Mouse (Mus musculus) limb, embryonic 14.5 days (tissue): ENCODE results near the gene Meis1. TPM values are rescaled to one million over a fixed set of nuclear protein-coding genes. Genes with fewer than 3 reads are reported as not detected.

Source experiments
- ATAC-seq: fragments of 200-750 bp; cut with Nextera tagmentation; 2 replicates; pipeline ENCODE4 v1.8.0; 2017; ENCODE audit warnings: low read depth, moderate number of reproducible peaks, moderate TSS enrichment; ENCODE audit not compliant: low FRiP score
- DNase-seq: peaks from one replicate; pipeline ENCODE4 v3.0.0-alpha.2; 2015; ENCODE audit warnings: low spot score
- H3K27ac ChIP-seq: fragments of 300-500 bp; sonication (generic); replicated peaks from 2 replicates; pipeline ENCODE4 v1.5.1; 2014; ENCODE audit warnings: low read depth, mild to moderate bottlenecking, low read length, moderate library complexity, mixed read lengths
- H3K27me3 ChIP-seq: fragments of 300-500 bp; sonication (generic); 2 replicates; pipeline ENCODE4 v1.6.1; 2014; ENCODE audit warnings: low read length, mixed read lengths; ENCODE audit not compliant: control insufficient read depth, insufficient read depth
- H3K36me3 ChIP-seq: fragments of 300-500 bp; sonication (generic); 2 replicates; pipeline ENCODE4 v1.6.1; 2014; ENCODE audit warnings: mild to moderate bottlenecking, low read length, moderate library complexity, mixed read lengths; ENCODE audit not compliant: control insufficient read depth, insufficient read depth
- H3K4me1 ChIP-seq: fragments of 300-500 bp; sonication (generic); 2 replicates; pipeline ENCODE4 v1.6.1; 2014; ENCODE audit warnings: antibody characterized with exemption, low read length, mixed read lengths; ENCODE audit not compliant: control insufficient read depth, insufficient read depth
- H3K4me2 ChIP-seq: fragments of 300-500 bp; sonication (generic); replicated peaks from 2 replicates; pipeline ENCODE4 v1.6.1; 2014; ENCODE audit warnings: low read depth, mild to moderate bottlenecking, low read length, moderate library complexity; ENCODE audit not compliant: severe bottlenecking
- H3K4me3 ChIP-seq: fragments of 300-500 bp; sonication (generic); replicated peaks from 2 replicates; pipeline ENCODE4 v1.5.1; 2014; ENCODE audit warnings: low read length
- H3K9ac ChIP-seq: fragments of 300-500 bp; sonication (generic); 2 replicates; pipeline ENCODE4 v1.6.1; 2014; ENCODE audit warnings: mild to moderate bottlenecking, low read depth, low read length, moderate library complexity; ENCODE audit not compliant: severe bottlenecking
- H3K9me3 ChIP-seq: fragments of 300-500 bp; sonication (generic); 2 replicates; pipeline ENCODE4 v1.6.1; 2016; ENCODE audit warnings: low read length; ENCODE audit not compliant: control insufficient read depth
- POLR2A ChIP-seq: fragments of 200-500 bp; IDR thresholded peaks from 2 replicates; pipeline ENCODE4 v1.8.0; 2012; ENCODE audit warnings: inconsistent platforms, mild to moderate bottlenecking, moderate library complexity, borderline replicate concordance; ENCODE audit not compliant: insufficient read depth, insufficient read length; ENCODE audit errors: extremely low read depth
- WGBS: fragments of 180-500 bp; shearing (Covaris S2); extraction: QIAGEN DNeasy Blood & Tissue Kit; methylation state at CpG from one replicate; pipeline ENCODE4 v1.1.7; 2014; 5-methylcytosine and 5-hydroxymethylcytosine counted together
- polyA plus RNA-seq, 2 experiments: library from polyadenylated mRNA; depleted of rRNA in 1 of 2; stranded (reverse) in 1 of 2; unstranded in 1 of 2; fragments of >200 nt; fragmentation: Nextera tagmentation in 1 of 2; extraction: Ambion mirVana in 1 of 2; gene quantifications; 2 replicates each; pipeline versions ENCODE4 v1.2.1 to v1.2.3; 2012 to 2014

Gene Meis1
- polyA plus RNA-seq, 2 experiments, result 15.9 to 16.2 TPM

DNA sequence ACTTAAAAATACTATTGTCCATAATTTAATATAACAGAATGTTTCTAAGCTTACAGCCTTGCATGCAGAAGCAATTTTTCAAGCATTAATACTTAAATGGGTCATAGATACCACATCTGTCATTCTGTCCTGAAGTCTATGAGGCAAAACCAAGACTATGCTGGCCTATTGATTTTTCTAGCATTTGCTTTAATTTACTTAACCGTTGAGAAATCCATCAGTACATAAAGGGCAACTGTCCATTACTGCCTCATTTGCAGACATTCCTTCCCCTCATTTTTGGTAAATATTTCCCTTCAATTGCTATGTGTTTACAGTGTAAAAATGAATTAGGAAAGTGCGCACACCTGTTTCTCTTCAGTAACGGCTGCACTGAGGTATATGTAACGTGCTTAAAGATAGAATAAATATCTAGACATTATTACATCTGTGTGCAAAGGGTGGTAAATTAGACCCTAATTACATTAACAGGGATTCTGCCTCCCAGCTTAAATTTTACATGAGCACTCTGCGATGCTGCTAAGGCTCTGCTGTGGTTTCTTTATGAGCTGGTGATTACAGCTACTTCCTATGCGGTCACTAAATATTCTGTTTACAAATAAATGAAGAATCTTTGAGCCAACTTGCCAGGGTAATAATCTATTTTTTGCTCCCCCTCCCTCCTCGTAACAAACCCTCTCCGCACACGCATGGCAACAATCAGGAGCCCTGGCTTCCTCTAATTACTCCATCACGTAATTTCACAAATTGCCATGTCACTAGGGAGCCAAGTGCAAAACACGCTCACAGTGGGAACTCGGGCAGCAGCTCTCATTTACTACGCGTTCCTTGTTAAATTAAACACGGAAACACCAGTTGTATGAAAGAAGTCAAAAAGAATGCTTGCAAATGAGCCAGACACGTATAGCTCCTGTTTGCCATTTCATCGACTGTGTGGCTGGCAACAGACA, 88.7 kb downstream of the Meis1 start:
- no peak overlapping the region for H3K4me2 ChIP-seq
- H3K9ac ChIP-seq, result no peak overlapping the region
- H3K27me3 ChIP-seq, result peaks cover 23% of the 10 kb centered on the region
- no peak overlapping the region for H3K4me3 ChIP-seq
- 28% methylated on average over 17 of the region's 17 CpGs for WGBS
- H3K36me3 ChIP-seq, result no peaks in the 10 kb centered on the region
- H3K9me3 ChIP-seq, result no peaks in the 10 kb centered on the region
- H3K27ac ChIP-seq, result no peak overlapping the region
- ATAC-seq (no peak), DNase-seq (no peak)
- H3K4me1 ChIP-seq, result peaks cover 6% of the 10 kb centered on the region; the same call in 1 of the 2 replicates
- no peak for TF ChIP-seq POLR2A

DNA sequence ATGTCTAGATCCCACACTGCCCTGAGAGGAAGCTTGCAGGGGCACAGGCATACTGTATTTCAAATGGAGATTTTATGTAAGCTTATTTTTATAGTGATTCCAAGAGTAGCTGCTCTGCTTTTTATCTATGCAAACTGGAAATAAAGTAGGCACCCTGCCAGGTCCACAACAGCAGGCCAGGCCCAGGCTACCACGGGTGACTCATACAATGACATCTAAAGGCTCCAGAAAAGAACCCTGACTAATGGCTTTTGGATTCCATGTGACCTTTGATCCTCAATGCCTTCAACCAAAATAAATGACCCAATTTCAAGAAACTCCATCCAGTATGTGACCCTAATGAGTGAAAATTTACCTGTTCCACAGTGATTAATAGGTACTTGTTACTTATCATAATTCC, 91.4 kb downstream of the Meis1 start:
- Histone ChIP-seq H3K27ac (no peak overlapping the region), H3K27me3 (peaks cover 12% of the 10 kb centered on the region), H3K4me3 (no peak overlapping the region), H3K9ac (no peak overlapping the region), H3K9me3 (no peaks in the 10 kb centered on the region), H3K4me2 (no peak overlapping the region), H3K4me1 (peaks cover 6% of the 10 kb centered on the region; the same call in 1 of the 2 replicates), H3K36me3 (no peaks in the 10 kb centered on the region)
- TF ChIP-seq POLR2A, result no peak
- no peak for DNase-seq
- WGBS, result 5% methylated on average over 1 of the region's 1 CpGs
- no peak for ATAC-seq

DNA sequence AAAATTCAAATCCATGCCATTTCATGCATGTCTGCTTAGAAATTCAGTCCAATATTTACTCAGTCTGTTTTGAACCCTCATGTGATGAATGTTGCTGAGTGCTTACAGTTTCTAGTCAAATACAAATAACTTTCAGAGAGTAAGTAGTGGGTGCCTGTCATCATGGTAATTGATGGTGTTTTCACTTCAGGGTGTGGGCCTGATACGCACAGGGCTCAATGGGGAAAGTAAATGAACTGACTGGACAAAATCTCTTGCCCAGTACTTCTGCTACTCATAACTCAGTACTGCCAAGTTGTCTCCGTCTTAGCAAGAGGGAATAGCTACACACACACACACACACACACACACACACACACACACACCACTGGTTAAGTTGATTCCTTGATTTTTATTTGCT, 92.0 kb downstream of the Meis1 start:
- H3K9ac ChIP-seq, result no peak overlapping the region
- no peak for TF ChIP-seq POLR2A
- ATAC-seq (no peak), DNase-seq (no peak)
- peaks cover 6% of the 10 kb centered on the region; the same call in 1 of the 2 replicates for H3K4me1 ChIP-seq
- H3K4me2 ChIP-seq, result no peak overlapping the region
- H3K27ac ChIP-seq, result no peak overlapping the region
- peaks cover 10% of the 10 kb centered on the region for H3K27me3 ChIP-seq
- 72% methylated on average over 2 of the region's 2 CpGs for WGBS
- no peaks in the 10 kb centered on the region for H3K9me3 ChIP-seq
- no peak overlapping the region for H3K4me3 ChIP-seq
- no peaks in the 10 kb centered on the region for H3K36me3 ChIP-seq

DNA sequence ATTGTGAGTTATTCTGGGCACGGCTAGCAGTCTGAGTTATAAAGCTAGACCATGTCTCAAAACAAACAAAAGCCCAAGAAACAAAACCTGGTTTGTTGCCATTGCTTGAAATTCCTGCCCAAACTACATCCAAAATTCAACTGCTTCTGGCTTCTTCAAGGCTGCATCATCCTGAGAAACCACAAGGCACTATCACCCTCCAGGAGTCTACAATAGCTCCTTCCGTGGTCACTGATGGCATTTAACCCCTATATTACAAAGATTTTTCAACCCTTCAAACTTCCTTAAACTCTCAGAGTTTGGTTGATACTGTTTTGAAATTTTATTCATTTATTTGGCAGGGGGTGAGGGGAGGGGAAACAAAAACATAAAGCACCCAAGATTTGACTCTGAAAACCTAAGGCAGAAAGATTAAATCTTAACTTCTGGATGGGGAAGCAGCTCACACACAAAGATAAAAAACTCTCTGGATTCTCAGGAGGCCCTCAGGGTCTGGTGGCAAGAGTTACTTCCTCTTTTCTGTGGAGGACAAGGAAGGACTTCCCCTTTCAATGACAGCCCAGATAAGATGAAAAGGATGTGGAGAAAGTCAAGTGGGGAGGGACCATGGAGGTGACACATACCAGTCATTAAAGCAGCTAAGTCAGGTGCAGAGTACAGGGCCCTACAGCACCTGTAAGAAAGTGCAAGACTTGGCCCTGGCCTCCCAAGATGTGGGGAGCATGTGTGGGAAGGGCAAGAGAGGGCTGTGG, 94.0 kb downstream of the Meis1 start:
- DNase-seq, result no peak
- 73% methylated on average over 2 of the region's 2 CpGs for WGBS
- TF ChIP-seq POLR2A, result no peak
- H3K27ac ChIP-seq, result no peak overlapping the region
- no peak for ATAC-seq
- H3K9ac ChIP-seq, result no peak overlapping the region
- no peaks in the 10 kb centered on the region for H3K27me3 ChIP-seq
- H3K4me3 ChIP-seq, result no peak overlapping the region
- H3K4me2 ChIP-seq, result no peak overlapping the region
- no peaks in the 10 kb centered on the region for H3K9me3 ChIP-seq
- no peaks in the 10 kb centered on the region for H3K36me3 ChIP-seq
- no peaks in the 10 kb centered on the region for H3K4me1 ChIP-seq

DNA sequence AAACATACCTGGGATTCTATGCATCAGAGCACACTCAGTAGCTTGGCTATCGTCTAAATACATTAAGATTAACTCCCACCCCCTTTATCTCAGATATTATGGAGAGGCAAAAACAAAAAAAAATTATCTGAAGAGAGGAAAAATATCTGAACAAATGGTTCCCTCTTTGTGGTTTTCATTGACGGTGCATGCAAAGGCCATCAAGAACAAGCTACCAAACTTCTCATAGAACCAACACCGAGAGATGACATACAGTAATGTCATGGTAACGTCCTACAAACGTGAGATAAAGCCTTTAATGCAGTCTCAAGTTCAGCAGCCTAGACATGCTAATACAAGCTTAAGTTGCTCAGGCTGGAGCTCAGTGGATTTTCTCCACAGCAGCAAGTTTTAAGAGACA, 95.5 kb downstream of the Meis1 start:
- no peaks in the 10 kb centered on the region for H3K36me3 ChIP-seq
- H3K9ac ChIP-seq, result no peak overlapping the region
- no peaks in the 10 kb centered on the region for H3K27me3 ChIP-seq
- H3K9me3 ChIP-seq, result no peaks in the 10 kb centered on the region
- WGBS, result 83% methylated on average over 5 of the region's 5 CpGs
- DNase-seq (no peak), ATAC-seq (no peak)
- no peaks in the 10 kb centered on the region for H3K4me1 ChIP-seq
- TF ChIP-seq POLR2A, result no peak
- H3K4me2 ChIP-seq, result no peak overlapping the region
- H3K4me3 ChIP-seq, result no peak overlapping the region
- H3K27ac ChIP-seq, result no peak overlapping the region
